Mouse (Mus musculus) heart, postnatal 0 days (tissue): ENCODE measurements around the gene Dact3.

Source experiments
- CTCF ChIP-seq: IDR thresholded peaks from 2 replicates; pipeline ENCODE4 v1.5.1; 2016; ENCODE audit warnings: antibody characterized with exemption, control low read depth, low read depth
- EP300 ChIP-seq: IDR thresholded peaks from 2 replicates; pipeline ENCODE4 v1.6.1; 2016; ENCODE audit warnings: antibody characterized with exemption, low read depth

- TF ChIP-seq CTCF (no peak), EP300 (0 out of 2 replicates have a peak, but pooled peaks have one; percentile 26)
These were observed 29.9 kb upstream of the Dact3 start for GRCm38 (mm10) chr7:16845072-16845819.
